Mouse (Mus musculus) thymus, postnatal 4 days (tissue): Measurements from ENCODE around the gene Dennd1b.

ENCODE experiments used
- DNase-seq: peaks from one replicate; pipeline ENCODE4 v3.0.0; 2021

Gene Dennd1b

DNA sequence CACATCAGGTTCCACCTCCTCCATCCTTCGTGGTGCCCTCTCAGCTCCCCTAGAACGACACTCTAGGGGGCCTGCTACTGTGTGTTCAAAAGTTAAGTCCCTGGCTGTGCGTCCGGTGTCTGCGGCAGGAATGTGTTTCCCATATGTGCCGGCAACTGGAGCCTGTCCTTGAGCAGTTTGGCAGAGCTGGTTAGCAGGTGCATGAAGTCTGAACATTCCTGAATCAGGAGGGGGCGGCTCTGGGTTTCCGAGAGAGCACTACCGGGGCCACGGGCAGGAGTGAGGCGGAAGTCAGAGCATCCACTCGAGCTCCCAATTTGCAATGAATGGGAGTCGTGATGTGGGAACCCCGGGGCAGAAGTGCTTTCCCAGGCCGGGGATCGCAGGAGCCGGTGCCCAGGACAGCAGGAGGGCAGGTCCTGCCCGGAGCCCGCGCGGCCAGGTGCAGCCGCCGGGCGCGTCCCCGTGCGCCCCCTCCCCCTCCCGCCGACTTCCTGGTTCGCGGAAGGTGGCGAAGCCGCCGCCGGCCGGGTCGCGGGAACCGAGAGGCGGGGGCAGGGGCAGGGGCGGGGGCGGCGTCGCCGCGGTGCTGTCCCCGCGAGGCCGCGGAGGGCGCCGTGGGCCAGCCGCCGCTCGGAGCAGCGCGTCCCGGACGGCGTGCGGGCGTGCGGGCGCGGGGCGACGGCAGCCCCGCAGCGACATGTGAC, at the start of gene Dennd1b:
Gene Dennd1b, plus strand, starts transcription at position 275 of the 707 bp plus-strand sequence.
- peak; percentile 87 for DNase-seq

DNA sequence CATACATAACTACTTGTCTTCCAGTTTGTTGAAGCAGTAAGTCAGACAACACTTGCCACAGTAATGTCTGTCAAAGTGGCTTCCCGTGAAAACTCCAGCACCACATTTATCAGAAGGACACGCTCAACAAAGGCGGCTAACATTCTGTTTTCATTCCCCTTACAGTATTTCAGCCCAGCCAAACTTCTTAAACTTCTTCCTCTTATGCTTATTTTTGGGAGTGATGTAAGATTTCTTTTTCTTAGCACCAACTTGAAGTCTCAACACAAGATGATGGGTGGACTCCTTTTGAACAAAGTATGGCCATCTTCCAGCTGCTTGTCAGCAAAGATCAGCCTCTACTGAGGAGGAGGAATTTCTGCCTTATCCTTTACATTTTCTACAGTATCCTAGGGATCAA, 47.6 kb upstream of the Dennd1b start:
- no peak for DNase-seq

DNA sequence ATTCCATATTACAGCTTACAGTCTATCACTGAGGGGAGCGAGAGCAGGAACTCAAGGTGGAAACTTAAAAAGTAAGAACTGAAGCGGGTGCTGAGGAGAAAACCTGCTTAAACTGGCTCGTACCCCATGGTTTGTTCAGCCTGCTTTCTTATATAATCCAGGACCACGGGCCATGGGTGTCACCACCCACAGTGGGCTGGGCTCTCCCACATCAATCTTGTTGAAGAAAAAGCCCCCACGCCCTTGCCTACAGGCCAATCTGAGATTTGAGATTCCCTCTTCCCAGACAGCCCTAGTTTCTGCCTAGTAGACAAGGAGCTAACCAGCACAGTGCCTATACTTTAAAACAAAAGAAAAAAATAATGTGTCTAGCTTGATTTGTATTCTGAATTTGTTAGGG, 43.6 kb upstream of the Dennd1b start:
- no peak for DNase-seq

DNA sequence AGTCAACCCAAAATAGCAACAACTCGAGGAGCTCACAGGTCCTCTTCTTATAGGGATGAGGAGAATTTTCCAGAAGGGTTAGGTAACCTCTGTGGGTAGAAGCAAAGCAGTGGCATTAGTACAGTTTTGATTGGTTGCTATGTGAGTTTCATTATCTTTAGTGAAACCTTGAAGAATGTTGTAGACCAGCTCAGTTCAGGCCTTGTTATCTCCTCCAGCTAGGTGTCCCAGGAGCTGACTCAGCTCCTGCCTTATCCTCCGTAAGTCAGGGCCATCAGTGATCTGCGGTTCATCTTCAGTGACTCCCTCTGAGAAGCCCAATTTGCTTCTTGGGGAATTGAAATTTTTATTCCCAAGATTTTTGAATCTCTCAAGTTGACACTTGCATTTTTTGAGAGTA, 43.2 kb upstream of the Dennd1b start:
- DNase-seq: no peak

DNA sequence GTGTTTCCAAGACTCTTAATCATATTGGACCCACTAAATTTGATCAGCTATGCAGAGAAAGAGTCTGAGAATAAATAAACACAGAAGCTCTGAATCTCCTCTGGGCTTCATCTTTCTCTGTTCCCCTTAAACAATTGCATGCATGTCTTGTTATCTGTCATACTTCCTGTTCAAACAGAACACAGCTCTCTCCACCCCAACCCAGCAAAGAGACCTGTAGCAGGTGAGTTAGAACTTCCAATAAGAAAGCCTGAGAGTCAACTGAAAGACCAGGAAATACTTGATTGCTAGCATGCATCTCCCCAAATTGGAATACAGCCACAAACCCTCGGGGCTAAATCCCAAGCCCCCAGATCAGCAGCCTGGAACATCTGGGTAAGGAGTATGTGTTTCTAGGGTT, 42.4 kb upstream of the Dennd1b start:
- no peak for DNase-seq

DNA sequence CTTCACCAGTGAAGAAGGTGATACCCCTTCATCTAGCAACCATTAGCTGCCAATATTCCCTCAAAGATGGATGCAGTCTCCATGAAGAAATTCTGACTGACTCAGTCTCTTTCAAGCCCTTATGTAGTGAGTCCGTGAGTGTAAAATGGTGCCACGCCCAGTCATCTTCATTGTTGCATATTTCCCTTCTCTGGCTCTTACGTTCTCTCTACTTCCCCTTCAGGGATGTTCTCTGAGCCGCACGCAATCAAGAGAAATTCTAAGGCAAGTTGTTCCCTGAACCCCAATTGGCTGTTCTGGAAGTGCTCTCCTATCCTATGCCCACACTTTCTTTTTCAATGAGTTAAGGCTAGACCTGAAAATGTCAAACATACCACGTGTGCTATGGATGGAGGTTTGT, 40.3 kb upstream of the Dennd1b start:
- no peak for DNase-seq

DNA sequence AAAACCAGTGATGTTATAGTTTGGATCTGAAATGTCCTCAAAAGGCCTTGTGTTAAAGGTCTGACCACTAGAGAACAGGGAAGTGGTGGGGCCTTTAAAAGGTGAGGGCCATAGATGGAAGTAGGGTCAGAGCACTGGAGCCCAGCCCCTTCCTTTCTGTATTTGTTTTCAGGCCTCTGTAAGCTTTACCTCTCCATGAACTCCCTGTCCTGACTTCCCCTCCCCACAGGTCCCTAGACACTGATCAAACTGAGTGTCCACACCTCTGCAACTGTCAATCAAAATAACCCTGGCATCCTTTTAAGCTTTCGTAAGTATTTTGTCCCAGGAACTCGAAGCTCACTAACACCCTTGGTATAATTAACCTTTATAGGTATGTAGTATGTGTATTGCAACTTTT, 39.0 kb upstream of the Dennd1b start:
- no peak for DNase-seq

DNA sequence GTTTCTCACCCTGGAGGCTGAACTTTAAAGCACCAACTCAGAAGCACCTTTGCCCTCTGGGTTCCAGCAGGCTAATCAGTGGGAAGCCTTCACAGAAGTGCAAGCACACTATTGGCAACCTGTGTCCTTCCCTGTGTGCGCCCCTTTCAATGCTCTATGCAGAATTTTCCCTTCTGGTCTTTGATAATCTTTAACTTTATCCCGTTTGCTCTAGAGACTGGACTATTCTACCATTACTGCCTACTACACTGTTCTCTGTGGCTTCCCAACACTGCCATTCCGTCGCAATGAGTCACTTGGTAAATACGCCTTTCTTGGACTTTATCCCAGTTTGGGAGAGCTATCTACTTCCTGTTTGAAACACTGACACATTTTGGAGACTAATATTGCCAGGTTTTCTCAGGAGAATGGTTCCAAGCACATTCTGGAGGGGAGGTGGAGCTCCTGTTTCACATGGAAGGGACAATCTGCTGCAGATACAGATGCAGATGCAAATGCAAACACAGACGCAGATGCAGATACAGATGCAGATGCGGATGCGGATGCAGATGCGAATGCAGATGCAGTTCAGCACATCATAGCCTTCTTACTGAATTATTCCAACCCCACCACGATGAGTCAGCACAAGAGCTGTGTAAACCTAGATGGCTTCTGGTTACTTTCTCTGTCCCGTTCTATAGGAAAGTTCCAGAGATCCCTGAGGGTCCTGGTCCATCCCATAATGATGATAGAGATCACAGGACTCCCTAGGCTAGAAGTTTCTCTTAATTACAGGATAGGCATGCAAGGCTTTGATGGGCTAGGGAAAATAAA, 34.4 kb upstream of the Dennd1b start:
- no peak for DNase-seq

DNA sequence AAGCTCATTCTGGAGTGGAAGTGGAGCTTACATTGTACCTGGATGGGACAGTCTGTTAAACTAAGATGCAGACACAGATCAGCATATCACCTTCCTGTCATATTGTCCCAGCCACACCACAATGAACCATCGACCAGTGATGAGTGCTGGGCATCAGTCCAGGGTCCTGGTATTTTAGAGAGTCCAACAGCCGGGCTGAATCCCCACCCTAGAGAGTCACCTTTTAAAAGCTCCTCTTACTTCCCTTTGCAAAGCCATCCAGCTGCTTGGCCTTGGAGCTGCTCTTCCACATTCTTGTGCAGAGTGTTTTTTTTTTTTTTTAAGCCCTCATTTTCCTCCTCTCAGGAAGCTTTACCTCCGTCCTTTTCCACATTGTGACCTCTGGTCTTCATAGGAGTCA, 33.2 kb upstream of the Dennd1b start:
- DNase-seq: no peak

DNA sequence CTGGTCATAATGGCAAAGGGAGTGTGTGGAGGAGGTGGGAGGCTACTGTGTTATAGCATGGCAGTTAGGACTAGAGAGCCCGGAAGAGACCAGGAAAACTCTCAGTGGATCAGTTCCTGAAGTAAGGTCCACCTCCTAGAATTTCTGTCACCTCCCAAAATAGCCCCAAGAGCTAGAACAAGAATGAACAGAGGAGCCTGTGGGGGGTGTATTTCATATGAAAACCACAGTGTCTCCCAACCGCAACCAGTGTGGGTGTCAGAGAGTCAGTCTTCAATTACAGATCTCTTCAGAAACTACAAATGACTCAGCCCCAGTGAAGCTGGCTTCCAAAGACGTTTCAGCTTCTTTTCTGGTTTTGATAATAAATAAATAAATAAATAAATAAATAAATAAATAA, 32.4 kb upstream of the Dennd1b start:
- no peak for DNase-seq

DNA sequence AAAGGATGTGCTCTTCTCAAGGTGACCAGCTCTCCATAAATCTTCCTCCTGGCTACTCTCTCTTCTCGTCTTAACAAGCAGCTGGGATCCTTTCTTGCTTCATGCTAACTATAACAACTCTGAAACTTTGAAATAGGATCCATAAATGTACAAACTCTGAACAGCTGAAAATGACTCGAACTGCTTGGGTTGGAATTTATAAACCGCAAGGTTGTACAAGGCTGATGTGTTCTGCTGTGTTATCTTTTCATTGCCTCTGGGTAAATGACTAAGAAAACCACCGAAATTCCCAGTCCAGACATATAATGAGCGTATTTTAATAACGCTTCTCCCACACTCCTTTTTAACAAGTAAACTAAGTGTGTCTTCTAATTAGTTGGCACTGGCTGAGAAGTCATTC, 27.1 kb upstream of the Dennd1b start:
- no peak for DNase-seq

DNA sequence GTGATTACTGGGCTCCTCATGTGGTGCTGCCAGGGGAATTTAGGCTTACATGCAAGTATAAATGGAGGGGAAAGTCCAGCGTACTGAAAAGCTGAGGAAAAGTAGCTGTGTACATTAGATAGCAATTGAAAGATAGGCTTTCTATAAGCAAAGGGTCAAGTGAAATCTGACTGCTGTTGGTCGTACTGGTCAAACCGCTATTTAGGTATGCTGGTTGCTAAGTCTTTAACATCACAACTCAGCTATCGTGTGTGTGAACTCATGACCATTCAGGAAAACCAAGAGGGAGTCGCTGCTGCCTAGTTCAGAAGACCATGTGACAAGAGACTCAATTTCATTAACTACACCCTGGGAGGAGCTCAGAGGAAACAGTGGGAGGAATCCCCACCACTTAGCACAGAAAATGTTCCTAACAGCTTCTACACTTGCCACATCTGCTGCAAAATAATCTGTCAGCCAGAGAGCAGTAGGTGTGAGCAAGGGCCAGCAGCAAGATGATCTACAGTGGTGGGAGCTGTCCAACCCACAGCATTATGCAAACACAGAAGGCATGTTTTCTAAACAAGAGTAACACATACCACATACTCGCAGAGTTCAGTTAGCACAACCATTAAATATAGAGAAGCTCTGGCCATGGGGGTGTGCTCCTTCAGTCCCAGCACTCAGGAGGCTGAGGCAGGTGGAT, 25.4 kb upstream of the Dennd1b start:
- DNase-seq: no peak

DNA sequence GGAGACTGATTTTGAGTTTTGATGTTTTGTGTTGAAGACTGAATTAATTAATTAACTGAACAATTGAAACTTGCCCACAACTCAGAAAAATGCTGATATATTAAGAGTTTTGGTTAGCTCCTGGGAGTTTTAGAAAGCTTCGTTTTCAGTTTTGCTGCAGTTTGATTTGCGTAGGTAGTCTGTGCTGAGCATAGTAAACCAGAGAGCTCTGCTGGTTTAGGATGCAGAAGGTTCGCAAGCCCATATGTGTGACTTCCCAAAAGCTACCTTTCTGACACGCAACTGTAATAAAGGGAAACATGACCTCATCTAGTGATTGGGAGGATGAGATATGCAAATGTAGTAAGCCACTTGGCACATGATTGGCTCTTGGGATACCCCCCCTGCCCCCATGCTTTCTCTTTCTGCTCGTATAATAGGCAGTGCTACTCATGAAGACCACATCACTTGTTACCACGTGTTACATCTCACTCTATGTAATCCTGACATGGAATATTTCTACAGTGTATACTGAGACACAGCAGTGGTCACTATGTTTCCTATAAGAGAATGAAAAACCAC, 23.6 kb upstream of the Dennd1b start:
- no peak for DNase-seq

DNA sequence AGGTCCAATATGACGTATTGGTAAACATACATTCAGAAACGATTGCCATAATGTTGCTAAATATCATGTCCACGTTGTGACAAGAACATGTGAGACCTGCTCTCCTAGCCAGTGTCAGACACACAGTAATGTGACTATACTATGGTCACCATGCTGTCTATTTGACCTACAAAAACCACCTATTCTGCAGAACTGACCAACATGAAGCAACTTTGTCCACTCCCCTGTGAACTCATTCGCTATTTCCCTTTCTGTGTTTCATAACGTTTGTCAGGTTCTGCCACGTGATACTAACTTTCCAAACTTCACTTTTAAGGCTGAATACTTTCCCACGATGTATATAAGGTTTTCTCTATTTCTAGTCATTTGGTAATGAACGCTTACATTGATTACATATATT, 22.8 kb upstream of the Dennd1b start:
- DNase-seq: no peak

DNA sequence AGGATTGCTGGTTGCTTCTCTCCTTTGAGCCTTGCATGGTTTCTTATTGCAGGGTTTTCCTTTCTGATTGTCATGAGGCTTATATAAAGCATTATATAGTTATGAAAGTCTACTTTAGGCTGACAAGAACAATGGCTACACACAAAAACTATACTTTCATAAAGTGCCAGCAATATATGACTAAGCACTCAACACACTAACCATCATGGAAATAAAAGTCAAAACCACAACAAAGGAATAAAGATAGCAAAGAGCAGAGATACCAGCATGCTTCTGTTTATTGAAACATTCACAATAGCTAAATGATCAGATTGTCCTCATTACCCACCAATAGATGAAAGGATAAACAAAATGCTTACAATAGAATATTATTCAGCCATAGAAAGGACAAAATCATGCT, 11.1 kb upstream of the Dennd1b start:
- DNase-seq: no peak

DNA sequence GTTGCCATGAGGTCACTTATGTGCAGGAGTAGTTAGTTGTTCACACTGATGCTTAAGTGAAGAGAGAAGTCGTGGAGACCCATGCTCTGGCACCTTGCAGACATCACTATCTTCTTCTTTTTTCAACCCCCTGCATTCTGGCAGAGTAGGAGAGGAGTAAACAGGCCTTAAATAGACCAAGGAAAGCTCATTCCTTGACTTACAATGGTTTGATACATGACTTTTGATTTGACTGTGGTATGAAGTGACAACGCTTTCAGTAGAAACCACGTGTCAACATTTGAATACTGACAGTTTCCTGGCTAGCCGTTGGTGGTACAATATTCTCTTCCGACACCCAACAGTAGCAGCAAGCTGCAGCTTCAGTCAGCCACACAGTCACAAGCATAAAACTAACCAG, 8.3 kb upstream of the Dennd1b start:
- DNase-seq: no peak

DNA sequence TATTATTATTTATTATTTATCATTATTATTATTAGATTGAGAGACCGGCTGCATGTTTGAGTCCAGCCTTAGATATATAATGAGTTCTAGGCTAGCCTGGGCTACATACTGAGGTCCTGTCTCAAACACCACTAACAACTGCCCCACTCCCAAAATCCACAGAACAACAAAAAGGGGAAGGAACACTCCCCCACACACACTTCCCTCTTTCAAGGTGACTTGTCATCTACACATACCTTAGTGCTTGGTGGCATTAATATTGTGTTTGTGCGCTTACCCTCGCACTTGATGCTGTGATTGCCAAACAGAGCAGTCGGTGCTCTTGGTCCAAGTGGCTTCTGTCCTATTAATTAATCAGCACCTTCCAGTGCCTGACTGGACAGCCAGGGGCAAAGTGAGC, 7.8 kb upstream of the Dennd1b start:
- no peak for DNase-seq

DNA sequence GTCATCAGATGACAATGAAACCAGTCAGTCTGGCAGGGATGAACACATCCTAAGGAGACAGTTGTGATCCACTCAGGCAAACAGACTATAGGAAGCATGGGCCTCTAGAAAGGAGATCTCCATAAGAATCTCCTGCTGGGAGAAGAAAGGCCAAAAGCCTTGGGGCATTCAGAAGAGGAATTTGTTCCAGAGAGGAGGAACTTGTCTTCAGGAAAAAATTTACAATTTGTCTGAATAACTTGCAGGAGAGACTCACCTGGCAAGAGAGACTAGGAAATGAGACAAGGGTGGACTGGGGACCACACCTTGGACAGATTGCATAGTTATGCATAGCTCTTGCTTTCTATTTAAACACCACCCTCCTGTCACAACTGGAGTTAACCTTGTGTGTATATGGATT, 6.7 kb upstream of the Dennd1b start:
- no peak for DNase-seq

DNA sequence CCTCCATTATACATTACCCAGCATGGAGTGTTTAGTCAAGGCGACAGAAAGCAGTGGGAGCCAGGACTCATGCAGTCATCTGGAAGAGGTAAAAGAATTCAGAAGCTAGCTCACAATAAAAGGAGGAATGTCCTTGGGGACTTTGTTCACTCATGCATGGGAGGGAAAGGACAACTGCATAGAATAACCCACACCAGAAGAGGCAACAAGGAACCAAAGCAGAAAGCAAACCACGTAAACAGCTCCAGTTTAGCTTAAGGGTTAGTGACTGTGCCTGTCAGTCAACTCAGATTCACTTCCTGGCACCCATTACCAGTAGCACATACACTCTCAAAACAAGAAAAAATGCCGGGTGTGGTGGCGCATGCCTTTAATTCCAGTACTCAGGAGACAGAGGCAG, 6.1 kb upstream of the Dennd1b start:
- DNase-seq: no peak

DNA sequence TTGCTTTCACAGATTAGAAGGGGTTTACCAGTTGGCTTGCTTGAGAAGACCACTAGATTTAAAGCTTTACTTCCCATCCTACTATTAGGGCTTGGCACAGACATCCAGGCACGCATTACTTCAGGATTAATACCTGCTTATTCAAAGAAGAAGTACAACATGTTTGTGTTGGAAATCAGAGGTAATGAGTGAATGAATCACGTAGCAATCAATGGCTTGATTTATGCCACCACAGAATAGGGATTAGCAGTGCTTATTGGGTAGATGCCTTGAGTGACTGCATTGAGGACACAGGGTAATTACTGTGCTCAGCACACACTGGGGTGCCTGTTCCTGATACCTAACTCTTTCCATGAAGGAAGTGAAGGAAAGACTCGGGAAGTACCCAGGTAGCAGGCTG, 4.4 kb upstream of the Dennd1b start:
- DNase-seq: no peak

DNA sequence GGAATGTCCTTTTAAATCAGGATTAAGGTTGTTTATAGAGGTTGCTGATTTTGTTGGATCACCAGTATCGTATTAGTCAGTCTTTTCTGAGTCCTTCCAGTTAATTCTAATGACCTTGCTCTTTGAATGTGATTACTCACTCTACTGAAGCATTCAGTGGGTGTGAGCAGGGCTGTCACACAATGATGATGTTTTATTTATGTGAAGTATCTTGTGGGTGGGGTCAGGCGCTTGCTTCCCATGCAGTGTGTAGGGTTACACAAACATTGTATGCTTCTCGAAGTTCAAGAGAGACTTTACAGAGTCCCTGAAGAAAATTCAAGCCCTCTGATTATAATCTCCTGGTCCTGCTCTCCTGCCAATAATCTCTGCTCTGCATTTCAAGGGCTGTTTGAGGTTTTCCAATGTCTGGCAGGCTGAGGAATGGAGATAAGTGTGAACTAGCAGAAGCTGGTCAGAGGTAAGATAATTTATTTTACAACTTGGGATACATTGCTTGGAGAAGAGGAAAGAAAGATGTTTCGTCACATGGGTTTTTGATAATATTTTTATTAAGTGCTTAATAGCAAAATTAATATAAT, 3.2 kb upstream of the Dennd1b start:
- no peak for DNase-seq

DNA sequence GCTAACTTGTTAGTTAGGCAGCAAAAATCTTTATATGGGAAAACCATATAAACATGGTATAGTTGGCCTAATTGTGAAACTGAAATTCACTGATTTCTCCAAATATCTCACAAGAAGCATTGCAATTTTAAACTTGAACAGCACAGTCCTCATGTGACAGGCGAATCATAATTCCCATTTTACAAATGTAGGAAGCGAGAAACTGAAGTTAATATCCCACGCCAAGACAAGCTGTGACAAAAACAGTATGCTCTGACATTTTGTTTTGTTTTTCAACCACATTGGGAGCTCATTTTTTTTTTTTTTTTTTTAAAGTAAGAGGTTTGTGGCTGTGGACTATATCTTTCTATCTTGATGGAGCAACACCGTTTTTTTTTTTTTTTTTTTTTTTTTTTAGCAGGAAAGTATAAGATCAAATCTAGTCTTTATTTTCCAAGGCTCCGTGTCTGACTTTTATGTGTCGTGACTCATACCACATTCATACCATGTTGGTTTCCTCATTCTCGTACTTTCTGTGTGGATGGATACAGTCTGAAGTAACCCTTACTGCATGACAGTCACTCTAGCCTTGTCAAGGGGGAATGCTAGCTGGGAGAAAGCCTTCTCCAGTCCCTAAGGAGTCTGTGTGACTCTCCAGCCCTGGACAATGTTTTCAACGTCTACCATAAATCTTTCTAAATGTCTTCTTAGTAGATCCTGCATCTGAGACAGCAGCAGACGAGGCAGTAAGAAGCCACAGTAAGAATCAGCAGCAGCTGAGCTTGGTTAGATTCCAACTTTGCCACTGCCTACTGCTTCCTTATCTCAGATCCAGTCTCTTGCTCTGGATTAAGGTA, 751 bp upstream of the Dennd1b start:
- DNase-seq: no peak
